15 mouse cellular contexts compared by ENCODE assay signal in genomic region chr14:117981532-117981931, GRCm38 (mm10).
DNase-seq lines count a peak whose midpoint lies in the region; ATAC-seq and TF ChIP-seq lines count a peak whose summit lies in the region.
"Had no signal": no experiment of that assay in that cellular context is flagged by ENCODE, and none has a peak within 500 bp of the region (broad histone marks: within the 10 kb centered on the region; RNA-seq: fewer than 3 reads in every experiment).

No protein-coding gene starts in this region.

- H3K4me2 ChIP-seq in hindbrain, postnatal 0 days (ENCODE audit: low read depth, low read length), result no peak overlapping the region
- H3K4me2 ChIP-seq in hindbrain, embryonic 16.5 days (ENCODE audit: low read length), result no peak overlapping the region
- H3K4me2 ChIP-seq: embryonic facial prominence, embryonic 12.5 days; heart, embryonic 15.5 days; limb, embryonic 15.5 days; midbrain, embryonic 13.5 days; neural tube, embryonic 12.5 days; stomach, embryonic 15.5 days had no signal

- H3K4me1 ChIP-seq in hindbrain, postnatal 0 days (ENCODE audit: insufficient read depth, low read length), result no peaks in the 10 kb centered on the region
- no peaks in the 10 kb centered on the region for H3K4me1 ChIP-seq in hindbrain, embryonic 16.5 days (ENCODE audit: control insufficient read depth, insufficient read depth, low read depth, low read length)
- H3K4me1 ChIP-seq: embryonic facial prominence, embryonic 12.5 days; heart, embryonic 15.5 days; limb, embryonic 15.5 days; midbrain, embryonic 13.5 days; neural tube, embryonic 12.5 days; stomach, embryonic 15.5 days had no signal

- TF ChIP-seq CTCF in hindbrain, postnatal 0 days (IDR thresholded peaks at IDR 0.05; ENCODE audit: low read depth), result no peak
- TF ChIP-seq CTCF in gastrocnemius, adult 2 months (IDR thresholded peaks at IDR 0.05), result no peak

- H3K27me3 ChIP-seq in hindbrain, postnatal 0 days (ENCODE audit: insufficient read depth, low read length), result no peaks in the 10 kb centered on the region
- no peaks in the 10 kb centered on the region for H3K27me3 ChIP-seq in hindbrain, embryonic 16.5 days (replicated peaks; ENCODE audit: control insufficient read depth, insufficient read depth, low read length)
- H3K27me3 ChIP-seq: embryonic facial prominence, embryonic 12.5 days; limb, embryonic 15.5 days; midbrain, embryonic 13.5 days; neural tube, embryonic 12.5 days; stomach, embryonic 15.5 days had no signal

- no peaks in the 10 kb centered on the region for H3K9me3 ChIP-seq in hindbrain, postnatal 0 days (ENCODE audit: low read length)
- H3K9me3 ChIP-seq in hindbrain, embryonic 16.5 days (ENCODE audit: control insufficient read depth, low read length), result no peaks in the 10 kb centered on the region
- H3K9me3 ChIP-seq: embryonic facial prominence, embryonic 12.5 days; heart, embryonic 15.5 days; limb, embryonic 15.5 days; neural tube, embryonic 12.5 days; stomach, embryonic 15.5 days had no signal

- no peak for ATAC-seq in hindbrain, postnatal 0 days
- no peak for ATAC-seq in hindbrain, embryonic 16.5 days
- ATAC-seq in erythroblast, adult 5-6 weeks (replicated peaks; ENCODE audit: low FRiP score, poor library complexity, severe bottlenecking), result no peak
- ATAC-seq: midbrain, embryonic 13.5 days had no signal

- intact Hi-C loops in gastrocnemius, adult 2 months (cut with DNase I), result no loop called here

- no peak overlapping the region for H3K9ac ChIP-seq in hindbrain, postnatal 0 days (replicated peaks; ENCODE audit: low read length)
- H3K9ac ChIP-seq in hindbrain, embryonic 16.5 days (ENCODE audit: low read depth, low read length), result no peak overlapping the region
- H3K9ac ChIP-seq: embryonic facial prominence, embryonic 12.5 days; heart, embryonic 15.5 days; limb, embryonic 15.5 days; midbrain, embryonic 13.5 days; neural tube, embryonic 12.5 days; stomach, embryonic 15.5 days had no signal

- no peak overlapping the region for H3K27ac ChIP-seq in hindbrain, postnatal 0 days
- no peak overlapping the region for H3K27ac ChIP-seq in hindbrain, embryonic 16.5 days (ENCODE audit: low read depth, low read length)
- no peak overlapping the region for H3K27ac ChIP-seq in gastrocnemius, adult 2 months
- H3K27ac ChIP-seq: embryonic facial prominence, embryonic 12.5 days; heart, embryonic 15.5 days; limb, embryonic 15.5 days; midbrain, embryonic 13.5 days; neural tube, embryonic 12.5 days; stomach, embryonic 15.5 days had no signal

- WGBS in hindbrain, postnatal 0 days, result 81% methylated on average over 10 of the region's 10 CpGs
- WGBS in hindbrain, embryonic 16.5 days, result 91% methylated on average over 10 of the region's 10 CpGs

- peak; percentile 19 for DNase-seq in hindbrain, postnatal 0 days (ENCODE audit: low spot score)
- peak; percentile 76 for DNase-seq in gastrocnemius, adult 2 months
- peak; percentile 75 to 77 for DNase-seq in layer of hippocampus, postnatal 10 days (ENCODE audit: low spot score in 2 of 2)
- peak; percentile 71 for DNase-seq in right cerebral cortex, postnatal 14 days
- no peak for DNase-seq in thymus, postnatal 14 days
- DNase-seq: adrenal gland, postnatal 14 days; cerebellum, adult 18-20 months had no signal

- no peak overlapping the region for H3K4me3 ChIP-seq in hindbrain, postnatal 0 days (ENCODE audit: low read length)
- no peak overlapping the region for H3K4me3 ChIP-seq in hindbrain, embryonic 16.5 days (ENCODE audit: low read length)
- H3K4me3 ChIP-seq in gastrocnemius, adult 2 months, result peak overlapping the region; percentile 16
- H3K4me3 ChIP-seq: embryonic facial prominence, embryonic 12.5 days; heart, embryonic 15.5 days; limb, embryonic 15.5 days; midbrain, embryonic 13.5 days; neural tube, embryonic 12.5 days; stomach, embryonic 15.5 days had no signal

- H3K36me3 ChIP-seq in hindbrain, postnatal 0 days (ENCODE audit: insufficient read depth, low read length), result no peaks in the 10 kb centered on the region
- H3K36me3 ChIP-seq in hindbrain, embryonic 16.5 days (ENCODE audit: control insufficient read depth, insufficient read depth, low read length), result no peaks in the 10 kb centered on the region
- H3K36me3 ChIP-seq: embryonic facial prominence, embryonic 12.5 days; heart, embryonic 15.5 days; limb, embryonic 15.5 days; midbrain, embryonic 13.5 days; neural tube, embryonic 12.5 days; stomach, embryonic 15.5 days had no signal
